Mouse (Mus musculus): Measurements from ENCODE around the gene Arhgef19. TPM values are rescaled to one million over a fixed set of nuclear protein-coding genes. Genes with fewer than 3 reads are reported as not detected.

Gene Arhgef19
- polyA plus RNA-seq (2017; shearing (Covaris generic)) = not detected

DNA sequence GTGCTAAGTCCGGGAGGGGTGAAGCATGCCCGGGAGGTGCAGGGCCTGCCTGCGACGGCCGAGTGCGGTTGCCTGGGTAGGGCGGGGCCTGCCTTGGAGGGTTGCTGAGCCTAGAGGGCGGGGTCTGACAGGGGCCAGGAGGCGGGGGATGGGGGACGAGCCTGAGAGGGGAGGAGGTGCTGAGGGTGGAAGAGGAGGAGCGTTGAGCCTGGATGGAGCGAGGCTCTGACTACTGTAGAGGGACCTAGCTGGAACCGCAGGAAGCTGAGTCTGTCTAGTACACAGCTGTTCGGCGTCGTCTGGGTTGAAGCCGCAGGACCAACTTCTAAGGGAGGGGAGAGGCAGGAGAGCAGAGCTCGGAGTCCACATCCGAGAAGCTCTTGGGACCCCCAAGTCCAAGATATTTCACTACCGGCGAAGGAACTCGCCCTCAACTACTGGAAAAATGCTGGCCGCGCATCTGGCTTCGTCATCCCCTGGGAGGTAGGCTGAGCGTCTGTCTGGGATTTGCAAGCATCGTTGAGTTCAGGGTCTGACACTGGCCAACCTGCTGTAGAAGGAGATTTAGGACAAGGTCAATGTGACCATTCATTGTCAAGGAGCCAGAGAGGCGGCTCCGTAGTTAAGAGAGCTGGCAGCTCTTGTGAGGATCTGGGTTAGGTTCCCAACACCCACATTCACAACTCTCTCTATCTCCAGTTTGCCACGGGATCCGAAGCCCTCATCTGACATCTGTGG is at the start of gene Arhgef19:
Gene Arhgef19, plus strand, starts transcription at position 112 of the 738 bp plus-strand sequence.

GRCm38 (mm10) chr4:141213770-141214336 is 25.4 kb upstream of the Arhgef19 start, which contains the start of gene Rsg1:
Rsg1 (plus strand) TSS chr4:141213956.

GRCm38 (mm10) chr4:141301116-141301553 is 61.8 kb downstream of the Arhgef19 start, which contains the start of gene Epha2:
Epha2 (plus strand) TSS chr4:141301240.

Other genes starting within 250 kb of the Arhgef19 start
- gene Mfap2, start 229.1 kb upstream of the Arhgef19 start, polyA plus RNA-seq (2017; shearing (Covaris generic)) = not detected
- gene Crocc, start 178.9 kb upstream of the Arhgef19 start, polyA plus RNA-seq (2017; shearing (Covaris generic)) = 0.50 TPM
- gene Necap2, start 161.1 kb upstream of the Arhgef19 start, polyA plus RNA-seq (2017; shearing (Covaris generic)) = 168 TPM
- 0.66 TPM for gene Spata21, start 151.2 kb upstream of the Arhgef19 start, polyA plus RNA-seq (2017; shearing (Covaris generic))
- 79.6 TPM for gene Szrd1, start 99.7 kb upstream of the Arhgef19 start, polyA plus RNA-seq (2017; shearing (Covaris generic))
- 9.3 TPM for gene Fbxo42, start 91.6 kb upstream of the Arhgef19 start, polyA plus RNA-seq (2017; shearing (Covaris generic))
- 5.8 TPM for gene Rsg1, start 25.5 kb upstream of the Arhgef19 start, polyA plus RNA-seq (2017; shearing (Covaris generic))
- gene Epha2, start 61.7 kb downstream of the Arhgef19 start, polyA plus RNA-seq (2017; shearing (Covaris generic)) = not detected
- gene Fam131c, start 128.7 kb downstream of the Arhgef19 start, polyA plus RNA-seq (2017; shearing (Covaris generic)) = not detected
- gene Clcnka, start 159.2 kb downstream of the Arhgef19 start, polyA plus RNA-seq (2017; shearing (Covaris generic)) = not detected
- gene Clcnkb, start 176.5 kb downstream of the Arhgef19 start, polyA plus RNA-seq (2017; shearing (Covaris generic)) = not detected
- gene Hspb7, start 181.3 kb downstream of the Arhgef19 start, polyA plus RNA-seq (2017; shearing (Covaris generic)) = not detected
- gene Srarp, start 196.6 kb downstream of the Arhgef19 start, polyA plus RNA-seq (2017; shearing (Covaris generic)) = not detected
- 42.6 TPM for gene Zbtb17, start 205.2 kb downstream of the Arhgef19 start, polyA plus RNA-seq (2017; shearing (Covaris generic))